Mouse (Mus musculus) lung, postnatal 14 days (tissue): ENCODE results near the gene Vps36.
A peak's percentile ranks its signal among the peaks of the same experiment; 100 is the strongest.

Experiments
- DNase-seq: peaks from one replicate; pipeline ENCODE4 v3.0.0; 2021

The Vps36 gene

DNA sequence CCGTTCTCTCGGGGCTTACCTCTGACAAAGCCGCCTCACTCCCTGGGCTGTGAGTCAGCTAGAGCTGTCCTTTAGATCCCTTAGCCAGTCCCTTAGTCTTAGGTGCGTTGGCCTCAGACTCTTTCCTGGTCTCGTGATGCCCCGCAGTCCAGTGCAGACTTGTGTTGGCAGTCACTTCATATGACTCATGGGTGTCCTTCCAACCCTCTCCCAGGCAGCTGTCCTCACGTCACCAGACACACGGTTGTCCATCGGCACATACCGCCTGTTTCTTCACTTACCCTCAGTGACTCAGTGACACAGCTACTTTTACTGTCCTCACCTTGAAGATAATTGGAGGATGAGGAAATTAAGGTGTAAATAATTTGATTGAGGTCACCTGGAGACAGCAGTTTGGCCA, 22.2 kb downstream of the Vps36 start:
- DNase-seq = no peak

DNA sequence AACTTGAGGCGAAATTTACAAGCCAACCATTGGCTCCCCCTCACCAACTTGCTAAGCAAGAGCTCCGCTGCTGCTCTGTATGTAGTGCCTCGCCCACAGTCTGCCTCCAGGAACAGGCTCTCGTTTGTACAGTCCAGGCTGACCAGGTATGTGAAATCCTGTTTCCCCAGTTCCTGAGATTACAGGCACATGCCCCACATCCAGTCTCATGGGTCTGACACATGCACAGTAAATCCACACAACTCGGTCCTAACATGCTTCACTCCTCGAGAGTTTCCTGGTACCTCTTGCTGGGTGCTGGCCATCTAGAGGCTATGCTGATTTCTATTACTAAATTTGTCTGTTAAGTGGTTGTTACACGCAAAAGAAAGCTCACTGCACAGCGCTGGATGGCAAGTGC, 33.8 kb downstream of the Vps36 start:
- DNase-seq = no peak

DNA sequence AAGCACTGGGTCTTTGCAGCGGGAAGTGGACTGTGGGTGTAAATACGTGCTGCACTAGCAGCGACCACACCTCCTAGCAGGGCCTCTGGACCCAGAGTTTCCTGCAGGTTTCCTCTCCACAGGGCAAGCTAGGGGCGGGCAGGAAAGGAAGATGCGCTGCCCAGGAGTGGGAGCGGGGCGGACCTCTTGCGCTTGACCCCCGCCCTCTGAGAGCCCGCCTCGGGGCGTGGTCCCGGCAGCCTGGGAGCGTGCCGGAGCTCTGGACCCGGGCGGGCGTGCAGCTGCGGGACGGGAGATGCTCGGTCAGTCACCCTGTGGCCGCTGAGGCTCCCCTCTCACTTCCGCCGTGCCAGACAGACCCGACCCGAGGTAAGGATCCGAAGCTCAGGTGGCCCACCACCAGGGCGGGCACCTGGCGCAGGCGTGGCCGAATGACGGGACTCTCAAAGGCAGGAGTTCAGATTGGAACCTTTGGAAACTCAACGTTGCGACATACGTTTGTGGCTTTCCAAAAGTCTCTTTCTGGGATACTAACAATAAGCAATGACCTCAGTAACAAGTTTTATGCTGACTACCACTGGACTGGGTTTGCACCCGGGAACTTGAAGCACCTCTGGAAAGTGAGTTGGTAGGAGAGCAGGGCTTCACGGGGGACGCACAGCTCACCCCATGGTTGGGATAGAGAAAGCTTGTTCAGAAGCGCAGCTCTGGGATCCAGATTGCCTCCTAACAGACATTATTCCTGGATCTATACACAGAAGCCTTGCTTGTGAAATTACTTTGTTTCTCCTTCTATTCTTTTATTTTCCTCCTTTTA, 34.7 kb downstream of the Vps36 start, which contains the start of gene Thsd1:
Thsd1 (plus strand) TSS at position 253 of the 817 bp plus-strand sequence.
- DNase-seq = peak; percentile 77

DNA sequence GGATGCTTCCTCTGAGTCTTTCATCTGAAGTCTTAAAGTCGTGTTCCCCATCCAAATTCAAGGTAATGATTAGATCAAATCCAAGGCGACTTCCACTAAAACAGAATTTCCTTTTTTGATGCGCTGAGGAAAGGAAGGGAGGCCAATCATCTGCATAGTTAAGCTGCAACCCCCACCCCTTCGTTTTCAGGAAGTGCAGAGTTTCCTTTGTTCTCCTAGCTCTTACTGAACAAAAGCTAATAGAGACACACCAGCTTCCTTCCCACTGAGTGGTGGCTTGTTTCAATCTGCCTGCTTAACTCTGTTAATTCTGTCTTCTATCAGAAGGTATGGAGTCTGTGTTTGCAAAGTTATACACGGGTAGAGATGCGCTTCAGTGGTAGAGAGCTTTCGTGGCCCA, 36.0 kb downstream of the Vps36 start:
- DNase-seq = peak; percentile 32

DNA sequence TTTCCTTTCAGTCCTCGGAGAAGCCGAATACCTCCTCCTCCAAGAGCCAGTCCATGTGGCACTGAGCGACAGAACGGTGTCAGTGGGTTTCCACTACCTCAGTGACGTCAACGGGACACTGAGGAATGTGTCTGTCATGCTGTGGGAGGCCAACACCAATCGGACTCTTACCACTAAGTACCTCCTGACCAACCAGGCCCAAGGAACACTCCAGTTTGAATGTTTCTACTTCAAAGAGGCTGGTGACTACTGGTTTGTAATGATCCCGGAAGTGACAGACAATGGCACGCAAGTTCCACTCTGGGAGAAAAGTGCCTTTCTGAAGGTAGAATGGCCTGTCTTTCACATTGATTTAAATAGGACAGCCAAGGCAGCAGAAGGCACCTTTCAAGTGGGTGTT, 50.4 kb downstream of the Vps36 start:
- DNase-seq = no peak

DNA sequence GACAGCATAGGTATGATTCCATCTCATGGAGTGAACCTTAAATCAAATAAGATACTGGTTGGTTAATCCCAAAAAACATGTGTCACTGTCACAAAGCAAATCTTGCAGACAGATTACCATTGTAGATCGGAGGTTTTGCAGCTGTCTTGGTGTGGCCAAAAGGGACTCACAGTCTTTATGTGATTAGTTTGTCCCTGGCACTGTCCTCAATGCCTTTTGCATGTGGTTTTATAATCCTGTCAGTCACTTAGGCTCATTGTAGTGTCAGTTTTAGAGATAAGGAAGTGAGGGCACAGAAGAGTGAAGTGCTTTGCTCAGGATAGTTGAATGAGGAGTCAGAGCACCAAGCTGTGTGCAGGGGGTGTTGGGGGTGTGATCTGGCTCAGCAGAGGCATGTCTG, 53.1 kb downstream of the Vps36 start:
- DNase-seq = no peak

DNA sequence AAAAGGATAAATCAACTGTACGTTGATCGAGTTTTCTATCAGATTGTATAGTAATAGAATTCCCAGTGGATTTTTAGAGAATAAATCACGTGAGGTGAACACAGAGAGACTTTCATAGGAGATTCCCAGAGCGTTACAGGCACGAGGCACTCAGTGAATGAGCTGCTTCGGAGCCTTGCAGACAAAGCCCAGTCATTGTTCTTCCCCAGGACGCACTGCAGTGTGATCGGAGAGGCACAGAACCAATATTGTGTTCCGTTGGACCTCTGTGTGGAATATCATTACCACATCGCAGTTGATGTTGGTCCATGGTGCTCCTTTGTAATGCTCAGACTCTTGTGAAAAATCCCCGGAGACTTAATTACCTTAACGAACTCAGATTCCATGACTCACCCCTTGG, 55.3 kb downstream of the Vps36 start:
- no peak for DNase-seq

DNA sequence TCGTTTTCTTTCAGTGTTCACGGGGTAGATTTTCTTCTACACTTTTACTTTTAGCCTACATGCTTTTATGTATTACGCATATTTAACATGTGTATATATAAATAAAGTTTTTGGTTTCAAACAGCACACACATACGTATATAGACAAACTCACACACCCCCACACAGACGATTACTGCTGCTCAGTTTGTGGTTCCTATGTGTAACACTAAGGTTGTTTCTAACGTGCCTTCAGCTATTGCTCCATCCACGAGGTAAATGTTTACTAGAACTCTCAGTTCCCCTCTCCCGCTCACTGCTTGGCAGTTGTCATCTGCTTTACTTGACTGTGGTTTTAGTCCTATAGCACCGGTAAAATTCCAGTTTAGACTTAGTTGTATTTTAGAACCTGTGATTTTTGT, 56.5 kb downstream of the Vps36 start:
- no peak for DNase-seq

DNA sequence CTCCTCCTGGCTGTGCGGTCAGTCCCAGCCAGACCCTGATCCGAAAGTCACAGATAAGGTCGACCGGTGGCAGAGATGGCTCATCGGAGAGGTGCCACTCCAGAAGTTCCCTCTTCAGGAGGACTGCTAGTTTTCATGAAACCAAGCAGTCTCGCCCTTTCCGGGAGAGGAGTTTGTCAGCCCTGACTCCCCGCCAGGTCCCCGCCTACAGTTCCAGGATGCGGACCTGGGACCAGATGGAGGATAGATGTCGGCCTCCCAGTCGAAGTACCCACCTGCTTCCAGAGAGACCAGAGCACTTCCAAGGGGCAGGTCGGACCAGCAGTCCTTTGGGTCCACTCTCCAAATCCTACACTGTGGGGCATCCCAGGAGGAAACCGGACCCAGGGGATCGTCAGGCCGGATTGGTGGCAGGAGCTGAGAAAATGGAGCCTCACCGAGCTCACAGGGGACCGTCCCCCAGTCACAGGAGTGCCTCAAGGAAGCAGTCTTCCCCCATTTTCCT, 66.4 kb downstream of the Vps36 start:
- DNase-seq = peak; percentile 36

DNA sequence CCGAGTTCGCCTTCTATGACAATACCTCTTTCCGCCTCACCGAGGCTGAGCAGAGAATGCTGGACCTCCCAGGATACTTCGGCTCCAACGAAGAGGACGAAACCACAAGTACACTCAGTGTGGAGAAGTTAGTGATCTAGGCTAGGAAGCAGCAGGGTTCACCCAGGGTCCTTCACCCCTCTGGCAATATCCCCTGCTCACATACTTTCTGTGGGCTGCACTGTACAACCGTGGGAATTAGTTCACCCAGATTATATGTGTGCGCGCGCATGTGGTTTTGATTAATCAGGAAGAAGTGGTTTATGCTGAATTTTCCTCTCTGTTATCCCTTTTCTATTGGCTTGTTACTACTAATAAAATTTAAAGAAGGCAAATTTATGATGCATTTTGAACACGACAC, 66.9 kb downstream of the Vps36 start:
- peak; percentile 15 for DNase-seq

DNA sequence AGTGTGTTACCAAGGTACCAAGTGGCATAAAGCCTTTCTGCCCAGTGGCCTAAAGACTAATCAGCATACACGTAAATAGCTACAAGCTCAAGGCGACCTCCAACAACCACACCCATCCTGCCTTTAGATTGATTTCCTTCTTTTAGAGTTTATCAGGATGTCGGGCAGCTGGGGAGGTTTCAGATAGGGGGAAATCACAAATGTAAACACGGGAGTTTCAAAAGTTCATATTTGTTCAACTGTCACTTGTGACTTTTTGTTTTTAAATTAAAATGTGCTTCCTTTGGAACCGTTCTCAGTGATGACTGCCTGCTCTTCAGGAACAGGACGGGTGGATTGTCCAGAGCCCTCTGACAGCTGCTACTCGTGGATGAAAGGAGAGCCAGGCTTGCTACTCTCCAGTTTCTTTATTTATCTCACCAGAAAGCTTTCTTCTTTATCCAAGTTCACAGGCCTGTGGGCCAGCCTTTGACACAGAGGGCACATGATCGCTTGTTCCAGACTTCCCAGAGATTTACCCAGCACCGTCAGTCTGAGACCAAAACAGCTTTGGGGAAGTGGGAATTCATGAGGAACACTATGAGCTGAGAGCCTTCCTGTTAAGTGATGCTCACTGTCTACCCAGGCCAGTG, 67.6 kb downstream of the Vps36 start:
- DNase-seq = peak; percentile 37

DNA sequence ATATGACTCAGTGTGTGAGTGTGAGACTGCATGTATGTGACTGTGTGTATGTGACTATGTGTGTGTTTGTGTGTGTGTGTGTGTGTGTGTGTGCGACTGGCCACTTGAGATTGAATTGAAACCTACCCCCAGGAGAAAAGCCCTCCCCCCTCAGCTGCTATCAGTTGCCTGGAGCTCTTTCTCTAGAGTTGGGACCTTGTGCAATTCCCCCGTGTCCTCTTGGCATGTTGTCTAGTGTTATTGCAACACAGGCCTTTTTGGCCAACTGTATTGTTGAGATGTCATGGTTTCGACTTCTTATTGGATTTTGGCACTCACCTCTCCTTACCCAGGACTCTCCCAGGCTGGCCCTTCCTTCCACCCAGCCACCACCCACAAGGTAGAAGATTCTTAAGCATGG, 69.7 kb downstream of the Vps36 start:
- peak; percentile 56 for DNase-seq

DNA sequence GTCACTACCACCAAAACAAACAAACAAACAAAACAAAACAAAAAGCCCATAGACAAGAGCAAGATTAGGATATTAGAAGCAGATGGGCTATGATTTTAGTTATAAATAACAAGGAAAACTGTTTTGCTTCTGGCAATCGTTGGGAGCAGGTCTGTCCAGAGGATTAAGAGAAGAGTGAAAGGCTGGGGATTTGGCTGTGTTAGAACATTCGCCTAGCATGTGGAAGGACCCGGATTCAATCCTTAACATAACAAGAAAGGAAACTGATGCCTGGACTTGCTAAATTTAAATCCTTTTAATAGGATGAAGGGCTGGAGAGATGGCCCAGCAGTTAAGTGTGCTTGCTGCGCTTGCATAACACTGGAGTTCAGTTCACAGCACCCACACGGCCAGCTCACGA, 71.7 kb downstream of the Vps36 start:
- DNase-seq = no peak

DNA sequence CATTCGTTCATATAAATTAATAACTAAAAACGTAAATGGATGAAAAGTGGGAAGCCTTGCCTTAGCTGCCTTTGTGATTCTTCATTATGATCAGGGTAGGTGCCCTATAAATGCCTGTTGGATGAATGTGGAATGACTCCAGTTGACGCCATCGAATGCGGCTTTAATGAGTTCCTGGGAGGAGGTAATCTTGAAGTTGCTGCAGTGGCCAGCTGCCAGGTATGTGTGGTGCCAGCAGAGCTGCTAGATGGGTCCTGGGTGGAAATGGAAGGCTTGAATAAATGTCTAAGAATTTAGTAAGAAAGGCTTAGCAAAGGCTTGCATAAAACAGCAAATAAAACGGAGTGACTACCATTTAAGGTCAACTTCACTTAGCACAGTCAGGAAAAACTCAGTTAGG, 72.2 kb downstream of the Vps36 start:
- DNase-seq = peak; percentile 40

DNA sequence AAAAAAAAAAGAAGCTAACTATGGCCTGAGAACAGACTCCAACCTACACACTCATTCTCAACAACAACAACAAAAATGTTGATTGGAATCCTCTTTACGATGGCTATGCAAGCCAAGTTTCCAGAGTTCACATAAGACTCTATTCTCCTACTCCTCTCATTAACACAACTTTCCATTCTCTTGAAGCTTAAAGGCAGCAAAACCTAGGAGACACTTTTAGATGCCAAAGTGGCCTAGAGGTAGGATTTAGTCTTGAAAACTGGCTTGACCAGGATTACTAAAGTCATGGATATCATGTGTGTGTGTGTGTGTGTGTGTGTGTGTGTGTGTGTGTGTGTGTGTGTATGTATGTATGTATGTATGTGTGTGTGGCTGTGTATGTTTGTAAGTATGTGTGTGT, 72.6 kb downstream of the Vps36 start:
- no peak for DNase-seq

DNA sequence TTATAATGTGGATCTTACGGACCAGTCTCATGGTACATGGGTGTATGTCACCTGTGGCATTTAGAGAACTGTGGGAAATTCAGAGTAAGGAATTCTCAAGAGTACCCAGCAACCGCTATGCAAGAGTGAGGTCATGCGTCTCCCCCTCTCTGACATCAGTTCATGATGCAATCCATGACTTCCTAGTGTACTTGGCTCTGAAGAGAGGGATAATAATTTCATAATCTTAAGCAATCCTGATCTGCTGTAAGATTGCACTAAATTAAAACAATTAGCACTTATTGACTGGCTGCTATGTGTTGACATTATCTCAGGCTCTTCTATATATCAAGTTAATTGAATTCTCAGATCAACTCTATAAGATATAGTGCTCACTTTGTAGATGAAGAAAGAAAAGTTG, 74.2 kb downstream of the Vps36 start:
- DNase-seq = no peak
